Mouse (Mus musculus): ENCODE results near the gene Cep162.

- TF ChIP-seq EP300 (IDR thresholded peaks at IDR 0.05; ENCODE audit: low read depth) (no peak), CTCF (IDR thresholded peaks at IDR 0.05; ENCODE audit: low read depth) (no peak)
These were observed 47.9 kb upstream of the Cep162 start for GRCm38 (mm10) chr9:87303196-87303595.

Measured in heart, postnatal 0 days (tissue).